Mouse (Mus musculus): ENCODE measurements around the gene Tapbp.

DNA sequence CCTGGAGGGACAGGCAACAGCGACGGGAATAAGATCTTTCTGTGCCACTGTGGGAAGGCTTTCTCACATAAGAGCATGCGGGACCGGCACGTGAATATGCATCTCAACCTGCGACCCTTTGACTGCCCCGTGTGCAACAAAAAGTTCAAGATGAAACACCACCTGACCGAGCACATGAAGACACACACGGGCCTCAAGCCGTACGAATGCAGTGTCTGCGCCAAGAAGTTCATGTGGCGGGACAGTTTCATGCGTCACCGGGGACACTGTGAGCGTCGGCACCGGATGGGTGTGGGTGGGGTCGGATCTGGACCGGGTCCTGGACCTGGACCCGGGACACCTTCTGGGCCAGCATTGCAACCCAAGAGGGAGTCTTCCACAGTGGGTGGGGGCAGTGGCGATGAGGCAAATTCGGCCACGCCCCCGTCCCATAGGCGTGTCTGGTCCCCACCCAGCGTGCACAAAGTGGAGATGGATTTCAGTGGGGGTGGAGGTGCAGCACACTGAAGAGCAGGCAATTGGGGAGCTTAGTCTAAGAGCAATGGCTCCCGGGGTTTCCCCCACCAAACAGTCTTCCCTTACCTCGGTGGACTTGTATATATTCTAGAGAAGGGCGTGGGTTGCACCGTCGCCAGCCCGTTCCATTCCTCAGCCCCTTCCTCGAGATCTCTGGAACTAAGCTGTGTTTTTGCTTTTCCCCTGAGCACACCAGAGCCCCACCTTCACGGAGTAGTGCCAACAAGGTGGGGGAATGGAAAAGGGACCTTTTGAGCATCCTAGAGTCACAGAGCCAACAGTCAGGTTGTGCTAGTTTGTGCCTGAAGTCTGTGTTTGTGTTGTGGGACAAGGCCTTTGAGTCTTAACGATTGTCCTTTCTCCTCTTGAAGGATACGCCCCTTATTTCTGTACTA lies 2.8 kb downstream of the Tapbp start:
- TF ChIP-seq POLR2A (IDR thresholded peaks at IDR 0.05; ENCODE audit: low read depth, low read length) (no peak), CTCF (conservative IDR thresholded peaks at IDR 0.05; ENCODE audit: insufficient read depth, insufficient read length, low read depth, low read length) (no peak)

Measured in kidney, adult 2 months (tissue).